Mouse (Mus musculus) olfactory bulb, adult 2 months (tissue): ENCODE measurements around the gene Kcnab1.

Source experiments
- CTCF ChIP-seq: fragments of 200-500 bp; IDR thresholded peaks from 2 replicates; pipeline ENCODE4 v1.5.1; 2012; ENCODE audit warnings: low read depth, mild to moderate bottlenecking, low read length, moderate library complexity; ENCODE audit not compliant: insufficient read depth
- POLR2A ChIP-seq: fragments of 200-500 bp; IDR thresholded peaks from 2 replicates; pipeline ENCODE4 v1.6.1; 2012; ENCODE audit warnings: mild to moderate bottlenecking, low read depth, low read length, moderate library complexity; ENCODE audit not compliant: insufficient read depth

DNA sequence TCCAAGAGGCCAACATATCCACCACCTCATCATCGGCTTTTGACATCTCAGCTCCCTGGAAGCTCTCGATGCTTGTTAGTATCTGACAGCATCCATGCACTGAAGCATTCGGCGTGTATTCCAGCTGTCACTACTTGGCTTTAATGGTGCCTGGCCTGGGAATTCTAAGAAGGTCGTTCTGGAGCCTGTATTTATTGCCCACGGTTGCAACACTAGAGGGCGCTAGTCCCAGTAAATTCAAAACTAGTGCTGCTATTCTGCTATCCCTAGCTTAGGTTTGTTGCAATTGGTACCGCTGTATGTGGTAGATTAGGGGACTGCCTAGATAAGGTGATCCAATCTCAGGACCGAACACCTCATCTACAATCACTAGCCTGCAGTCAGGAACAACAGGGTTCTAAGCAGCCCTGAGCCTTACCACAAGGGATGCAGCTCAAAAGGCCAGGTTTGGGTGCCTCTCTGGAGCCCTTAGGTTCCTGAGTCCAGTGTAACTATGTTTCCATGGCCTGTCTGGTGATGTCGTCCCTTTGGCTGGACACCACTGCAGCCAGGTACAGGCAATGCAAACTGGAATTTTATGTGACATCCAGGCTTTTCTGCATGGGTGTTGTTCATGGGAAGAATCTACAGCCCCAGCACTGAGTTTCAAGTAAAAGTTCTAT, 208.8 kb downstream of the Kcnab1 start:
- TF ChIP-seq CTCF = no peak
- no peak for TF ChIP-seq POLR2A
